Mouse (Mus musculus) stomach, postnatal 0 days (tissue): ENCODE measurements at regions not wholly inside any gene's neighbourhood (a gene's known extent, or its start where the extent isn't known, plus 50 kb on each side); places are given as distances from the start of the nearest gene placed in this dataset.

Experiments
- CTCF ChIP-seq: IDR thresholded peaks from 2 replicates; pipeline ENCODE4 v1.5.1; 2016; ENCODE audit warnings: antibody characterized with exemption, low read depth, mild to moderate bottlenecking, moderate library complexity
- EP300 ChIP-seq: optimal IDR thresholded peaks from 2 replicates; pipeline ENCODE3; 2016; ENCODE audit warnings: antibody characterized with exemption

GRCm38 (mm10) chr7:40563447-40564118, 334.5 kb upstream of the Vstm2b start:
- TF ChIP-seq CTCF (no peak), EP300 (no peak)
